Mouse (Mus musculus): Measurements from ENCODE around the gene Rab11b. TPM values are rescaled to one million over a fixed set of nuclear protein-coding genes. Genes with fewer than 3 reads are reported as not detected.
"Not testable (repeated sequence)": the region's sequence is repeated elsewhere in the genome, so short reads cannot be mapped to it uniquely, and the experiment has no call there.

Rab11b gene
- polyA plus RNA-seq, 3 experiments from 2014 or later = 261 to 354 (median 270) TPM

GRCm38 (mm10) chr17:33771617-33772016, 11.3 kb upstream of the Rab11b start:
- no peak for ATAC-seq

GRCm38 (mm10) chr17:33766389-33766788, 6.1 kb upstream of the Rab11b start:
- no peak for ATAC-seq

GRCm38 (mm10) chr17:33759767-33760254, 519 bp downstream of the Rab11b start:
- peak; percentile 25 for ATAC-seq

- no peak for ATAC-seq
Measured at GRCm38 (mm10) chr17:33757231-33757630, 3.1 kb downstream of the Rab11b start.

GRCm38 (mm10) chr17:33756108-33756790, 4.1 kb downstream of the Rab11b start:
- ATAC-seq = no peak

- no peak for ATAC-seq
Measured at GRCm38 (mm10) chr17:33755418-33756107, 4.8 kb downstream of the Rab11b start.

GRCm38 (mm10) chr17:33754656-33755055, 5.7 kb downstream of the Rab11b start:
- ATAC-seq = no peak

GRCm38 (mm10) chr17:33752297-33752696, 8.0 kb downstream of the Rab11b start:
- ATAC-seq = peak; percentile 87

GRCm38 (mm10) chr17:33751181-33751580, 9.1 kb downstream of the Rab11b start:
- no peak for ATAC-seq

- ATAC-seq = no peak
Measured at GRCm38 (mm10) chr17:33749451-33749850, 10.9 kb downstream of the Rab11b start.

- no peak for ATAC-seq
Measured at GRCm38 (mm10) chr17:33746011-33746410, 14.3 kb downstream of the Rab11b start.

- no peak for ATAC-seq
Measured at GRCm38 (mm10) chr17:33744686-33745384, 15.5 kb downstream of the Rab11b start.

- no peak for ATAC-seq
Measured at GRCm38 (mm10) chr17:33742420-33742819, 17.9 kb downstream of the Rab11b start.

- not testable (repeated sequence) for ATAC-seq
Measured at GRCm38 (mm10) chr17:33733526-33733925, 26.8 kb downstream of the Rab11b start.

GRCm38 (mm10) chr17:33732556-33733083, 27.7 kb downstream of the Rab11b start:
- not testable (repeated sequence) for ATAC-seq

GRCm38 (mm10) chr17:33729215-33729614, 31.1 kb downstream of the Rab11b start:
- no peak for ATAC-seq

- ATAC-seq = no peak
Measured at GRCm38 (mm10) chr17:33728396-33728795, 31.9 kb downstream of the Rab11b start.

- no peak for ATAC-seq
Measured at GRCm38 (mm10) chr17:33719736-33720378, 40.5 kb downstream of the Rab11b start.

GRCm38 (mm10) chr17:33718944-33719725, 41.2 kb downstream of the Rab11b start:
- no peak for ATAC-seq

GRCm38 (mm10) chr17:33718384-33718881, 41.9 kb downstream of the Rab11b start, which contains the start of gene March2:
Gene March2, minus strand, starts transcription at chr17:33718670.
- peak; percentile 100 for ATAC-seq

GRCm38 (mm10) chr17:33717982-33718381, 42.3 kb downstream of the Rab11b start:
- ATAC-seq = no peak

All from inflammation-experienced regulatory T-cells, adult 6 months (primary cell).